Mouse (Mus musculus): Measurements from ENCODE around the gene Vwa2. TPM values are rescaled to one million over a fixed set of nuclear protein-coding genes. Genes with fewer than 3 reads are reported as not detected.
A peak's percentile ranks its signal among the peaks of the same experiment; 100 is the strongest.

The Vwa2 gene
- polyA plus RNA-seq, 1 experiment from 2014 or later = 0.07 TPM

- TF ChIP-seq CTCF (IDR thresholded peaks at IDR 0.05; ENCODE audit: low read depth) = no peak
- 94% methylated on average over 3 of the region's 3 CpGs for WGBS
- Histone ChIP-seq H3K4me3 (ENCODE audit: low read depth, low read length) (no peak overlapping the region), H3K27me3 (replicated peaks; ENCODE audit: control insufficient read depth, insufficient read depth, low read length) (no peaks in the 10 kb centered on the region), H3K9me3 (ENCODE audit: control insufficient read depth) (no peaks in the 10 kb centered on the region), H3K9ac (ENCODE audit: low read depth, low read length) (no peak overlapping the region), H3K36me3 (ENCODE audit: control insufficient read depth, insufficient read depth) (peaks cover 5% of the 10 kb centered on the region; the same call in 1 of the 2 replicates), H3K4me2 (replicated peaks; ENCODE audit: low read depth) (no peak overlapping the region), H3K4me1 (replicated peaks; ENCODE audit: control insufficient read depth, insufficient read depth, low read length) (no peaks in the 10 kb centered on the region), H3K27ac (ENCODE audit: low read depth, low read length) (no peak overlapping the region)
- ATAC-seq = peak; percentile 34; the same call in 1 of the 2 replicates
Observed at GRCm38 (mm10) chr19:56914658-56915057, 40.6 kb downstream of the Vwa2 start.

- Histone ChIP-seq H3K27ac (ENCODE audit: low read depth, low read length) (no peak overlapping the region), H3K4me3 (ENCODE audit: low read depth, low read length) (no peak overlapping the region), H3K36me3 (ENCODE audit: control insufficient read depth, insufficient read depth) (peaks cover 5% of the 10 kb centered on the region; the same call in 1 of the 2 replicates), H3K4me2 (replicated peaks; ENCODE audit: low read depth) (no peak overlapping the region), H3K9me3 (ENCODE audit: control insufficient read depth) (no peaks in the 10 kb centered on the region), H3K9ac (ENCODE audit: low read depth, low read length) (no peak overlapping the region), H3K27me3 (replicated peaks; ENCODE audit: control insufficient read depth, insufficient read depth, low read length) (no peaks in the 10 kb centered on the region; the same call in 1 of the 2 replicates), H3K4me1 (replicated peaks; ENCODE audit: control insufficient read depth, insufficient read depth, low read length) (no peaks in the 10 kb centered on the region)
- peak; percentile 52; the same call in 1 of the 2 replicates for ATAC-seq
- no peak for TF ChIP-seq CTCF (IDR thresholded peaks at IDR 0.05; ENCODE audit: low read depth)
- 25% methylated on average over 6 of the region's 6 CpGs for WGBS
Observed at GRCm38 (mm10) chr19:56915084-56915483, 41.0 kb downstream of the Vwa2 start.

GRCm38 (mm10) chr19:56919628-56920027 is 45.6 kb downstream of the Vwa2 start:
- 23% methylated on average over 7 of the region's 7 CpGs for WGBS
- H3K27ac ChIP-seq (ENCODE audit: low read depth, low read length) = no peak overlapping the region
- H3K4me2 ChIP-seq (replicated peaks; ENCODE audit: low read depth) = no peak overlapping the region
- no peaks in the 10 kb centered on the region; the same call in 1 of the 2 replicates for H3K27me3 ChIP-seq (replicated peaks; ENCODE audit: control insufficient read depth, insufficient read depth, low read length)
- TF ChIP-seq CTCF (IDR thresholded peaks at IDR 0.05; ENCODE audit: low read depth) = peak; percentile 97
- ATAC-seq = 0 out of 2 replicates have a peak, but pooled peaks have one; percentile 43
- H3K9me3 ChIP-seq (ENCODE audit: control insufficient read depth) = no peaks in the 10 kb centered on the region
- H3K9ac ChIP-seq (ENCODE audit: low read depth, low read length) = no peak overlapping the region
- H3K4me1 ChIP-seq (replicated peaks; ENCODE audit: control insufficient read depth, insufficient read depth, low read length) = no peaks in the 10 kb centered on the region
- H3K36me3 ChIP-seq (ENCODE audit: control insufficient read depth, insufficient read depth) = peaks cover 5% of the 10 kb centered on the region; the same call in 1 of the 2 replicates
- H3K4me3 ChIP-seq (ENCODE audit: low read depth, low read length) = no peak overlapping the region

- no peak for TF ChIP-seq CTCF (IDR thresholded peaks at IDR 0.05; ENCODE audit: low read depth)
- ATAC-seq = no peak
- Histone ChIP-seq H3K36me3 (ENCODE audit: control insufficient read depth, insufficient read depth) (peaks cover 5% of the 10 kb centered on the region; the same call in 1 of the 2 replicates), H3K27ac (ENCODE audit: low read depth, low read length) (no peak overlapping the region), H3K4me1 (replicated peaks; ENCODE audit: control insufficient read depth, insufficient read depth, low read length) (no peaks in the 10 kb centered on the region), H3K4me2 (replicated peaks; ENCODE audit: low read depth) (no peak overlapping the region), H3K9ac (ENCODE audit: low read depth, low read length) (no peak overlapping the region), H3K4me3 (ENCODE audit: low read depth, low read length) (no peak overlapping the region), H3K27me3 (replicated peaks; ENCODE audit: control insufficient read depth, insufficient read depth, low read length) (no peaks in the 10 kb centered on the region; the same call in 1 of the 2 replicates), H3K9me3 (ENCODE audit: control insufficient read depth) (no peaks in the 10 kb centered on the region)
- WGBS = 85% methylated on average over 13 of the region's 13 CpGs
Observed at GRCm38 (mm10) chr19:56920232-56920631, 46.2 kb downstream of the Vwa2 start.

GRCm38 (mm10) chr19:56921744-56922143 is 47.7 kb downstream of the Vwa2 start:
- H3K4me3 ChIP-seq (ENCODE audit: low read depth, low read length) = no peak overlapping the region
- H3K4me1 ChIP-seq (replicated peaks; ENCODE audit: control insufficient read depth, insufficient read depth, low read length) = no peaks in the 10 kb centered on the region
- H3K4me2 ChIP-seq (replicated peaks; ENCODE audit: low read depth) = no peak overlapping the region
- H3K27ac ChIP-seq (ENCODE audit: low read depth, low read length) = no peak overlapping the region
- H3K9ac ChIP-seq (ENCODE audit: low read depth, low read length) = no peak overlapping the region
- H3K36me3 ChIP-seq (ENCODE audit: control insufficient read depth, insufficient read depth) = no peaks in the 10 kb centered on the region; the same call in 1 of the 2 replicates
- TF ChIP-seq CTCF (IDR thresholded peaks at IDR 0.05; ENCODE audit: low read depth) = no peak
- no peaks in the 10 kb centered on the region for H3K9me3 ChIP-seq (ENCODE audit: control insufficient read depth)
- no peak for ATAC-seq
- 64% methylated on average over 5 of the region's 5 CpGs for WGBS
- H3K27me3 ChIP-seq (replicated peaks; ENCODE audit: control insufficient read depth, insufficient read depth, low read length) = no peaks in the 10 kb centered on the region; the same call in 1 of the 2 replicates

- TF ChIP-seq CTCF (IDR thresholded peaks at IDR 0.05; ENCODE audit: low read depth) = no peak
- no peak overlapping the region for H3K9ac ChIP-seq (ENCODE audit: low read depth, low read length)
- H3K27me3 ChIP-seq (replicated peaks; ENCODE audit: control insufficient read depth, insufficient read depth, low read length) = no peaks in the 10 kb centered on the region
- 0 out of 2 replicates have a peak, but pooled peaks cover 3% of the 10 kb centered on the region for H3K36me3 ChIP-seq (ENCODE audit: control insufficient read depth, insufficient read depth)
- H3K27ac ChIP-seq (ENCODE audit: low read depth, low read length) = no peak overlapping the region
- 73% methylated on average over 3 of the region's 3 CpGs for WGBS
- no peak overlapping the region for H3K4me2 ChIP-seq (replicated peaks; ENCODE audit: low read depth)
- H3K9me3 ChIP-seq (ENCODE audit: control insufficient read depth) = no peaks in the 10 kb centered on the region
- H3K4me1 ChIP-seq (replicated peaks; ENCODE audit: control insufficient read depth, insufficient read depth, low read length) = no peaks in the 10 kb centered on the region
- ATAC-seq = no peak
- no peak overlapping the region for H3K4me3 ChIP-seq (ENCODE audit: low read depth, low read length)
Observed at GRCm38 (mm10) chr19:56929392-56929791, 55.3 kb downstream of the Vwa2 start.

All from intestine, postnatal 0 days (tissue).